Mouse (Mus musculus) ES-E14 (cell line): ENCODE data around the gene App.

Source experiments
- CHD2 ChIP-seq: IDR thresholded peaks from 2 replicates; pipeline ENCODE4 v1.6.1; 2014; ENCODE audit warnings: mild to moderate bottlenecking, low read depth, low read length, inconsistent platforms
- HCFC1 ChIP-seq: IDR thresholded peaks from 2 replicates; pipeline ENCODE4 v1.6.1; 2012; ENCODE audit warnings: low read length, inconsistent platforms, borderline replicate concordance; ENCODE audit not compliant: insufficient read depth
- MAFK ChIP-seq: IDR thresholded peaks from 2 replicates; pipeline ENCODE4 v1.6.1; 2014; ENCODE audit warnings: mild to moderate bottlenecking, low read depth, low read length, inconsistent platforms; ENCODE audit not compliant: insufficient read depth
- ZC3H11A ChIP-seq: IDR thresholded peaks from 2 replicates; pipeline ENCODE4 v1.6.1; 2012; ENCODE audit warnings: low read depth, mild to moderate bottlenecking, inconsistent platforms, low read length, borderline replicate concordance
- ZNF384 ChIP-seq: IDR thresholded peaks from 2 replicates; pipeline ENCODE4 v1.6.1; 2012; ENCODE audit warnings: low read depth, low read length, inconsistent platforms

DNA sequence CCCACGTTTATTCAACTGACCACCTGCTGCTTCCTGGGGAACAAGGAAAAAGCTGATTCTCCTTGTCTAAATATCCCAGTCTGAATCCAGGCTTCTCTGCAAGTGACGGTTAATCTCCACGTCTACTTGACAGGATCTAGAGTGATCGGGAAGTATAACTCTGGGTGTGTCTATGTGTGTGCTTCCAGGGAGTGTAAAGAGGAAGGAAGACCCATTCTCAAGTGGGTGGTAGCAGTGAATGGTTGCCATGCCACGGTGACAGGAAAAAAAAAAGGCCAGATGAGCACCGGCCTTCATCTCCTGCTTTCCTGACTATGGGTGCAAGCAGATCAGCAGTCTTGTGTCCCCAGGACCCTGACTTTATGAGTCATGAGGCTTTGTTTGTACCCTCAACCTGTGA, 10.8 kb downstream of the App start:
- TF ChIP-seq ZC3H11A: no peak
- TF ChIP-seq CHD2: no peak
- TF ChIP-seq HCFC1: no peak
- no peak for TF ChIP-seq ZNF384
- TF ChIP-seq MAFK: no peak
